In the genomic region with DNA sequence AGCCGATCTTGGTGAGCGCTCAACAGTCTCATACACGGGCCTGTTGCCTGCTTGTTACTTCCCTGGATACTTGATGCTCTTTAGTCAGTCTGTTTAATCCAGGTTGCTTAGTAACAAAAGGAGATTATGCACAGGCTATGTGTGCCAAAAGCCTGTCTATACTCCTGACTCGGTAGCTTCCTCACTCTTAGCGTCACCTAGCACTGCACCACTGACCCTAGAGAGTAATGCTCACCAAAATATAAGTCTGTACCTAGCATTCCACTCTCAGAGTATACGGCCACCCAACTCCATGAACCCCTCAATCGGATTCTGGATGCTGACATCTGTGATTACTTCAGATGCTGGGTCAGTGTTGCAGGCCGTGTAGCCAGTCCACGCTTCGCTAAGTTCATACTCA, we compare ENCODE assay signal across 19 mouse cellular contexts.
"Had no signal": no experiment of that assay in that cellular context is flagged by ENCODE, and none has a peak within 500 bp of the region (broad histone marks: within the 10 kb centered on the region; RNA-seq: fewer than 3 reads in every experiment).

No protein-coding gene starts in this region.

- H3K27me3 ChIP-seq: limb, embryonic 12.5 days; liver, embryonic 13.5 days; lung, embryonic 15.5 days; neural tube, embryonic 12.5 days; stomach, embryonic 15.5 days had no signal

- H3K4me2 ChIP-seq: limb, embryonic 12.5 days; liver, embryonic 13.5 days; lung, embryonic 15.5 days; neural tube, embryonic 12.5 days; stomach, embryonic 15.5 days had no signal

- H3K27ac ChIP-seq: kidney, postnatal 0 days; limb, embryonic 12.5 days; liver, embryonic 13.5 days; lung, embryonic 15.5 days; macrophage; neural tube, embryonic 12.5 days; stomach, embryonic 15.5 days had no signal

- H3K4me3 ChIP-seq: limb, embryonic 12.5 days; liver, embryonic 13.5 days; lung, embryonic 15.5 days; megakaryocyte, embryonic 14.5 days; neural tube, embryonic 12.5 days; stomach, embryonic 15.5 days had no signal

- H3K4me1 ChIP-seq: liver, embryonic 13.5 days; lung, embryonic 15.5 days; megakaryocyte, embryonic 14.5 days; neural tube, embryonic 12.5 days; stomach, embryonic 15.5 days had no signal

- DNase-seq: kidney, adult 9 months; kidney, postnatal 36 days; layer of hippocampus, adult 9-11 months; layer of hippocampus, postnatal 36 days; liver; liver, embryonic 13.5 days; liver, postnatal 0 days; lung, postnatal 14 days; right cerebral cortex, postnatal 4 days; thymus, adult 2 months; thymus, postnatal 36 days had no signal

- H3K9me3 ChIP-seq: limb, embryonic 12.5 days; liver, embryonic 13.5 days; lung, embryonic 15.5 days; megakaryocyte, embryonic 14.5 days; neural tube, embryonic 12.5 days; stomach, embryonic 15.5 days had no signal

- ATAC-seq: intestine, postnatal 0 days; liver, postnatal 0 days had no signal

- H3K9ac ChIP-seq: limb, embryonic 12.5 days; liver, embryonic 13.5 days; liver, postnatal 0 days; lung, embryonic 15.5 days; neural tube, embryonic 12.5 days; stomach, embryonic 15.5 days had no signal

- H3K36me3 ChIP-seq: limb, embryonic 12.5 days; liver, embryonic 13.5 days; lung, embryonic 15.5 days; neural tube, embryonic 12.5 days; stomach, embryonic 15.5 days had no signal
